Mouse (Mus musculus) embryonic facial prominence, embryonic 13.5 days (tissue): ENCODE data around the gene Zfp217. TPM values are rescaled to one million over a fixed set of nuclear protein-coding genes. Genes with fewer than 3 reads are reported as not detected.

Experiments used
- ATAC-seq: fragments of 200-750 bp; cut with Nextera tagmentation; 2 replicates; pipeline ENCODE4 v1.8.0; 2017; ENCODE audit warnings: low read depth; ENCODE audit not compliant: insufficient number of reproducible peaks, insufficient read depth, low FRiP score, low TSS enrichment
- H3K27ac ChIP-seq: fragments of 300-500 bp; sonication (generic); 2 replicates; pipeline ENCODE4 v1.5.1; 2015; ENCODE audit warnings: moderate library complexity, mild to moderate bottlenecking, inconsistent platforms
- H3K27me3 ChIP-seq: fragments of 300-500 bp; sonication (generic); 2 replicates; pipeline ENCODE4 v1.6.1; 2015; ENCODE audit warnings: mild to moderate bottlenecking, inconsistent platforms
- H3K36me3 ChIP-seq: fragments of 300-500 bp; sonication (generic); 2 replicates; pipeline ENCODE4 v1.6.1; 2015; ENCODE audit warnings: mild to moderate bottlenecking, inconsistent platforms
- H3K4me1 ChIP-seq: fragments of 300-500 bp; sonication (generic); 2 replicates; pipeline ENCODE4 v1.6.1; 2015; ENCODE audit warnings: inconsistent platforms
- H3K4me2 ChIP-seq: fragments of 300-500 bp; sonication (generic); 2 replicates; pipeline ENCODE4 v1.6.1; 2015; ENCODE audit warnings: moderate library complexity, mild to moderate bottlenecking, inconsistent platforms
- H3K4me3 ChIP-seq: fragments of 300-500 bp; sonication (generic); 2 replicates; pipeline ENCODE4 v1.5.1; 2015; ENCODE audit warnings: mild to moderate bottlenecking, inconsistent platforms
- H3K9ac ChIP-seq: fragments of 300-500 bp; sonication (generic); 2 replicates; pipeline ENCODE4 v1.6.1; 2015; ENCODE audit warnings: mild to moderate bottlenecking, inconsistent platforms
- H3K9me3 ChIP-seq: fragments of 300-500 bp; sonication (generic); 2 replicates; pipeline ENCODE4 v1.6.1; 2016; ENCODE audit warnings: inconsistent platforms
- WGBS: fragments of 180-500 bp; shearing (Covaris S2); methylation state at CpG from one replicate; pipeline ENCODE4 v1.1.7; 2015; ENCODE audit warnings: mixed read lengths; 5-methylcytosine and 5-hydroxymethylcytosine counted together
- polyA plus RNA-seq: library from polyadenylated mRNA; unstranded; fragments of >200 nt; fragmentation: Nextera tagmentation; extraction: Ambion mirVana; gene quantifications from 2 replicates; pipeline ENCODE4 v1.2.1, GENCODE M21; 2015

Zfp217 gene
- polyA plus RNA-seq, 1 experiment from 2014 or later, result 4.7 TPM

DNA sequence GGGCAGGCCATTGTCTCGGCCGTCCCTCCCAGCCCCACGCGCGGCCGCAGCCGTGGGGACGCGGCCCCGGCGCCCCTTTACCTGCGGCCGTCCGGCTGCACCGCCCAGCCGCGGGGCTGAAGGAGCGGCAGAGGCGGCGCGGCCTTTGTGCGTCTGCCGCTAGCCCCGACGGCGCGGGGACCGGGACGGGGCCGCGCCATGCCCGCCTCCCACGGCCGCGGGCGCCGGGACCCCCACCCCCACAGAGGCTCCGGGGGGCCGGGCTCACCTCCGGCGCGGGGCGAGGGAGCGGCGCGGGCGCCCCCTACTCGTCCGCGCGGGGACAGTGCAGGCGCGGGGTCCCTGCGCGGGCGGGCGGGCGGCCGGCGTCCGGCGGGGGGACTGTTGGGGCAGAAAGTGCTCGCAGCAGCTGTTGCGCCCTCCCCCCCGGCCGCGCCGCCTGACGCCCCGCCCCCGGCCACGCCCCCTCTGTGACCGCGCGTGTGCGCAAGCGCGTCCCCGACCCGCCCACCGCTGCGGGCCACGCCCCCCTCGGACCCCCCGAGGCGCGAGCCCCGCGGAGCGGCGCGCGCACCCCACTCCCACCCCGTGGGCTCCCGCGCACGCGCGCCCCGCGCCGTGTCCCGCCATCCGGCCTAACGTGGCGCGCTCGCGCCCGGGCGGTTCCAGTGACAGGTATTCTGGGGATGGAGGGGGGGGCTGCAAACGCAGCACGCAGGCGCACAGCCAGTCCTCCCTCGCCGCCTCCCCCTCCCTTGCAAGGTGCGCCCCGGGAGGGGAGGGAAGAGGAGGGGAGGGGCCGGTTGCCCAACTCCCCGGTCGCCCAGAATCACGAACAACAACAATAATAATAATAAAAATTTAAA is 16.9 kb downstream of the Zfp217 start:
- Histone ChIP-seq H3K4me2 (peak overlapping the region; percentile 73), H3K4me1 (peaks cover 54% of the 10 kb centered on the region), H3K4me3 (peak overlapping the region; percentile 89), H3K27ac (peak overlapping the region; percentile 96), H3K9me3 (no peaks in the 10 kb centered on the region), H3K9ac (peak overlapping the region; percentile 98), H3K36me3 (no peaks in the 10 kb centered on the region), H3K27me3 (no peaks in the 10 kb centered on the region)
- 1% methylated on average over 57 of the region's 122 CpGs for WGBS
- peak; percentile 90 for ATAC-seq

DNA sequence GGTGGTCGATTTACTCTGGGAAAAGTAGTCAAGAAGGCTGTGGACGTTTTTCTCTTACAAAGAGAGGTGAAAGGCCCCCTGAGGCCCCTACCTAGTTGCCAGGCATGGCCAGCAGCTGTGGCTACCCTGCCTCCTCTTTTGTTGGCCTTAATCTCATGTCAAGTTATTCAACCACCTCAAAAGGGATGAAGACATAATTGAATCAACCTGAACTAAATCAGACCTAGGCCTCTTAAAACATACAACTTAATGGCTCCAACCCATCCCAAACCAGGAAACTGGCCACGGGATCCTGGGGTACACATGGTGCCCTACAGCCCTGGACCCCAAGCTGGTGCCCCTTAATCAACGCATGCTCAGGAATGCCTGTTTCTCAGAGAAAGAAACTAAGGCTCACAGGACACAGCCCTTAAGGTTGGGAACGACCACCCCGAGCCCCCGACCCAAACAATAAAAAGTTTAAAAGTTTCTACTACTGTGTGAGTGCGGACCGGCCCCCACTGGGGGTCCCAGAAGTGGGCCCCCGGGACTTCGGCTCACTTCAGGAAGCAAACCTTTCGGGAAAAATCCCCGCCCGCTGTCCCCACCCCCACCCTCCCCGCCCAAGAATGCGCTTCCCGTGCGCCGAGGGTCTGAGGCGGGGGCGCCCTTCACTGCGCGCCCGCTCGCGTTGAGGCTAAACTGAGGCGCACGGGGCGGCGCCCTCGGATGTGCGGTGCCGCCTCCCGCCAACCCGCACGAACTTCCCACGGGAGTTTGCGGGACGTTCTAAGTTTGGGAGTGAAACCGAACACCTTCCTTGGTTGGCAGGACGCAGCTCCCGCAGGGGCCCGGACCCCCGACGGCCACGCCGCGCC is 17.8 kb downstream of the Zfp217 start:
- H3K9ac ChIP-seq, result peak overlapping the region; percentile 98
- no peaks in the 10 kb centered on the region for H3K27me3 ChIP-seq
- peak overlapping the region; percentile 89 for H3K4me3 ChIP-seq
- no peaks in the 10 kb centered on the region for H3K36me3 ChIP-seq
- no peaks in the 10 kb centered on the region for H3K9me3 ChIP-seq
- peak overlapping the region; percentile 96 for H3K27ac ChIP-seq
- under 1% methylated on average over 46 of the region's 48 CpGs for WGBS
- peak; percentile 29 for ATAC-seq
- H3K4me2 ChIP-seq, result peak overlapping the region; percentile 73
- H3K4me1 ChIP-seq, result peaks cover 63% of the 10 kb centered on the region

DNA sequence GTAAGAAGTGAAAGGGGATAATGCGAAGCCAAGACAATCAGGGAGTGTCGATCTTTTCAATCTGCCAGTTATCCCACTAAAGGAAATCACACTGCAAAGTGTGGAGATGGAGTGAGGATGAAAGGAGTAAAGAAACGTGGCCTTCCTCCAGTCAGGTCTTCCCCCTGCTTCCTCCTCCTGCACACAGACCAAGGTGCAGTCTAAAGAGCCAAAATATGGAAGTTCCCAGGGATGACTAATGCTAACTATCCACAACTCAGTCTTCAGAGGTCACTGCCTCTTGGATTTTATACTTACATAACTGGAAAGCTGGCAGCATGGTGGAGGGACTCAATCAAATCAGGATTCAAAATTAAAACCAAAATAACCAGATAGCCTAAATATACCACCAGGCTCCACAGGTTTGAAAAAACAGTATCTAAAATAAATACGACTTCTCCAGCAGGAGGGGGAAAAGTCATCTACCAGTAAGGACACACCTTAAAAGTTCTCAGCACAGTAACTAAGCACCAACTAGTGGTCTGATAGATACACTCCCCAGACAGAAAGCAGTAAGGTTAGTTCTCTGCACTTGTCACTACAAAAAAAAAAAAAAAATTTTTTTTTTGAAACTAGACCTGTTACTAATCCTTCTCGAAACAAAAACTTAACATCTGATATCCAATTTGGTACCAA is 18.5 kb downstream of the Zfp217 start:
- Histone ChIP-seq H3K36me3 (no peaks in the 10 kb centered on the region), H3K27me3 (no peaks in the 10 kb centered on the region), H3K4me3 (peak overlapping the region; percentile 89), H3K4me2 (peak overlapping the region; percentile 73), H3K9me3 (no peaks in the 10 kb centered on the region), H3K27ac (peak overlapping the region; percentile 96), H3K9ac (peak overlapping the region; percentile 98), H3K4me1 (peaks cover 62% of the 10 kb centered on the region)
- ATAC-seq, result no peak
- 16% methylated on average over 5 of the region's 5 CpGs for WGBS

DNA sequence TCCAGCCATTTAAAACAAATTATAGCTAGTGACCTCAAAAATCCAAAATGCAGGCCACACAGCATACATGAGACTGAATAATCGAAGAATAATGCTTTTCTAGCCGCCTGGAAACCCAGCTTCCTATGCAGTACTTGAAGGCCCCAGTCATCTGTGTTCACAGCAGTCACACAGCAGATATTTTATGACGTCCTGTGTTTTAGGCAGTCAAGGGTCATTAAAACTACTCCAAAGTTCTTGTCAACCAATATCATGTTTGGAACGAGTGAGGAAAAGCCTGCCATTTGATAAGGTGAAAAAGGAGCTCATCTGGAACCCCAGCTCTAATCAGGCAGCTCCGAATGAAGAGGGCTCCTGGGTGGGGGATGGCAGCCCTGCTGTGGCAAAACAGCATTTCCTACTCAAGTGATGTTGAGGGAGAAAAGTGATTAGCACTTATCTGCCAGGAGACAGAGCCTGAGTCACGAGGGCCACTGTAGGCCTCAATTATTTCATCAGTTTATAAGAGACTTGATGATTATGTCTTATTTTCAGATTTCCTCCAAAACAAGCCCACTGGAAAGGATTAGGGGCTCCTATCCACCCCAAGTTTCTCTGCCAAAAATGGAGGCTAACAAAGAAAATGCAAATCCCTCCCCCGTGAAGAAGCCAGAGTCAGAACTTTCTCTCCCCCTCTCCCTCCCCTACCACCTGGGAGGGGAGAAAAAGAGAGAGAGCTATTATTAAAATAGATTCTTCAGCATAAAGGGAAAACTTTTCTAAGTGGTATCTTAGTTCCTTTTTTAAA is 19.2 kb downstream of the Zfp217 start:
- H3K27ac ChIP-seq, result peak overlapping the region; percentile 96
- WGBS, result 16% methylated on average over 7 of the region's 7 CpGs
- H3K9ac ChIP-seq, result peak overlapping the region; percentile 59
- H3K4me2 ChIP-seq, result peak overlapping the region; percentile 73
- ATAC-seq, result no peak
- no peaks in the 10 kb centered on the region for H3K27me3 ChIP-seq
- H3K36me3 ChIP-seq, result no peaks in the 10 kb centered on the region
- H3K9me3 ChIP-seq, result no peaks in the 10 kb centered on the region
- H3K4me1 ChIP-seq, result peaks cover 57% of the 10 kb centered on the region
- H3K4me3 ChIP-seq, result peak overlapping the region; percentile 89

DNA sequence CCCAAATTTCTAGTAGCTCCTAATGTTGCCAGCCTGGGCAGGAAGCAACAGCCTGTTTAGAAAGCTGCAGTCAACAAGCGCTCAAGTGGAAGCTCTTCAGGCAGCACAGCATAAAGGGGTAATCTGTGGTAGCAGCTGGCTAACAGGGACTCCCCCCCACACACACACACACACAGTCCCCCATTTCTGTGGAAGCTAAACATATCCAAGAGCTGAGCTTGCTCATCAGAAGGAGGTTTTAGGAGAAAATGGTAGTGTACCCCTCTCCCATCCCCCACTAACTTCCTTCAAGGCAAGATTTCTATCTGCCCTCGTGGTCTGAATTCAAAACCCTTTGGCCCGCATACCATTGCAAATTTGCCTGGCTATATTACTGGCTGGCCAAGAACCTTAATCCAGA is 20.4 kb downstream of the Zfp217 start:
- peak overlapping the region; percentile 73 for H3K4me2 ChIP-seq
- H3K4me1 ChIP-seq, result peaks cover 52% of the 10 kb centered on the region
- H3K4me3 ChIP-seq, result no peak overlapping the region
- H3K27me3 ChIP-seq, result no peaks in the 10 kb centered on the region
- no peaks in the 10 kb centered on the region for H3K9me3 ChIP-seq
- H3K9ac ChIP-seq, result 0 out of 2 replicates have a peak overlapping the region, but pooled peaks have one; percentile 41
- 39% methylated on average over 3 of the region's 3 CpGs for WGBS
- H3K27ac ChIP-seq, result peak overlapping the region; percentile 23; the same call in 1 of the 2 replicates
- ATAC-seq, result no peak
- peaks cover 5% of the 10 kb centered on the region for H3K36me3 ChIP-seq

DNA sequence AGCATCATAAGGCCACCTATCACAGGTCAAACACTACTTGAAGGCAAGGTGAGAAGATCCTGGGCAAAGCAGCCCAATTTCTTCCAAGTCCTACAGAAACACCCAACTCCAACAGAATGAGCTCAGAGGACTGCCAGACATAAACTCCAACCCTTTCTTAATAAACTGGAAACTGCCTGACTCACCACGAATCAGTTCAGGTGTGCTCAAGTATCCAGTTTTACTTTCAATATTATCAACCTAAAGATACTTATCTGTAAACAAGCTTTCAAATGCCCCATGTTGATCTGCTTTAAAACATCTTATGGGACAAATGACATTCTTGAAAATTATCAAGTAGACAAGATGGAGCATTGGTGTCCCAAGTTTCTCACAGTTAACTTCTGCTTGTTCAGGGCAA is 21.6 kb downstream of the Zfp217 start:
- no peak overlapping the region for H3K4me3 ChIP-seq
- ATAC-seq, result no peak
- no peaks in the 10 kb centered on the region for H3K9me3 ChIP-seq
- no peaks in the 10 kb centered on the region for H3K27me3 ChIP-seq
- H3K4me2 ChIP-seq, result no peak overlapping the region
- peaks cover 46% of the 10 kb centered on the region for H3K4me1 ChIP-seq
- H3K27ac ChIP-seq, result no peak overlapping the region
- H3K36me3 ChIP-seq, result peaks cover 14% of the 10 kb centered on the region
- H3K9ac ChIP-seq, result no peak overlapping the region
- 70% methylated on average over 1 of the region's 1 CpGs for WGBS

DNA sequence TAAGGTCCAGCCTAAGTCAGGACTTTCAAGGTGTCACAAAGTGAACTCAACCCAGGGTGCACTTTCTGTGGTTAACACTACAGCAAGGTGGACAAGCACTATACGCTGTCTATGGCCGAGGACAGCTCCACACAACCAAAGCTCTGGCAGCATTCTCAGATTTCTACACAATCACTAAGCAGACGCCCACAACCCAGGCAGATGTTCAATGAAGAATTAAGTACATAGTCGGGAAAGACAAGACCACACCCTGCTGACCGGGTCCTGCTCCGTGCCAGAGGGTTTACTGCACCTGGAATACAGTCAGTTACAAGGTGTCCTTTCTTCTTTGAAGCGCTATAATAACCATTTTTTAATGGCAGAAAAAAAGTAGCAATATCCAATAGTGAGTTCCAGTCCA is 25.7 kb downstream of the Zfp217 start:
- 84% methylated on average over 7 of the region's 7 CpGs for WGBS
- Histone ChIP-seq H3K4me2 (no peak overlapping the region), H3K27ac (no peak overlapping the region), H3K9ac (no peak overlapping the region), H3K4me1 (peaks cover 37% of the 10 kb centered on the region), H3K27me3 (no peaks in the 10 kb centered on the region), H3K9me3 (no peaks in the 10 kb centered on the region), H3K4me3 (no peak overlapping the region), H3K36me3 (peaks cover 53% of the 10 kb centered on the region)
- no peak for ATAC-seq

DNA sequence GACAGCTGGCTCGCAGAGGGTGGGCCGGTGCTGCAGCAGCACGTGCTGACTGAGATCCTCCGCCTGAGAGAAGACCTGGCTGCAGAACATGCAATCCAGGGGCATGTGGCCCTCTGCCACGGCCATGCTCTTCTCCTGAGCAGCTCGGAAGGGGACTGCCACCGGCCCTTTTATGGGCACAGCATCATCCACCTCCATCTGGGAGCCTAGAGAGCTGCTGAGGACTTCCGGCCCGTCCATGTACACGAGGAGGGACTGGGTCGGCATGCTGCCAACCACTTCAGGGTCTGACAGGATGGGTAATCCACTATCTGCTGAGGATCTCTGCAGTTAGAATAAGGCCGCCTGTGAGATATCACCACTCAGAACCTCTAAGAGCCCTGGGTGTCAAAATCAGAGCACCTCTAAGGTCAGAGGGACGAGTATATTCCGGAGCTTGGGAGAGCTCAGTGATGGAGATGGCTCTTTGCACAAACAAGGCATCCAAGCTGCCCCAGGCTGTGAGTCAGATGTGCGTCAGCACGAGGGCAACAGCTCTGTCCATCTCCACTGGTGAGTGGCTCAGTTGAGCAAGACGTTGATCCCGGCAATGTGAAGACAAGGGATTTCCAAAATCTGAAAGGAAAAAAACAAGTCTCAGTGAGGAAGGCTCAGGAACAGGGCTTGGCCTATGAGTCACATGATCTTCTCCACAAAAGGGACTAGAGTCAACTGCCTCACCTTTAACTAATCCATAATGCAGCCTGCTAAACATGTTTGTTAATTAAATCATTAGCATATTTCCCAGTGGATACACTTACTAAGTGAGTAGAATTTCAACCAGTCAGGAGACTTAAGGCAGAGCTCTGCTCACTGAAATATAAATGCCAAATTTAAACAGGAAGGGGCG is 27.5 kb downstream of the Zfp217 start:
- WGBS, result 90% methylated on average over 19 of the region's 19 CpGs
- H3K4me3 ChIP-seq, result no peak overlapping the region
- H3K9ac ChIP-seq, result no peak overlapping the region
- H3K4me2 ChIP-seq, result no peak overlapping the region
- no peak for ATAC-seq
- H3K27ac ChIP-seq, result no peak overlapping the region
- H3K27me3 ChIP-seq, result no peaks in the 10 kb centered on the region
- H3K36me3 ChIP-seq, result peaks cover 59% of the 10 kb centered on the region
- H3K9me3 ChIP-seq, result no peaks in the 10 kb centered on the region
- peaks cover 25% of the 10 kb centered on the region for H3K4me1 ChIP-seq

DNA sequence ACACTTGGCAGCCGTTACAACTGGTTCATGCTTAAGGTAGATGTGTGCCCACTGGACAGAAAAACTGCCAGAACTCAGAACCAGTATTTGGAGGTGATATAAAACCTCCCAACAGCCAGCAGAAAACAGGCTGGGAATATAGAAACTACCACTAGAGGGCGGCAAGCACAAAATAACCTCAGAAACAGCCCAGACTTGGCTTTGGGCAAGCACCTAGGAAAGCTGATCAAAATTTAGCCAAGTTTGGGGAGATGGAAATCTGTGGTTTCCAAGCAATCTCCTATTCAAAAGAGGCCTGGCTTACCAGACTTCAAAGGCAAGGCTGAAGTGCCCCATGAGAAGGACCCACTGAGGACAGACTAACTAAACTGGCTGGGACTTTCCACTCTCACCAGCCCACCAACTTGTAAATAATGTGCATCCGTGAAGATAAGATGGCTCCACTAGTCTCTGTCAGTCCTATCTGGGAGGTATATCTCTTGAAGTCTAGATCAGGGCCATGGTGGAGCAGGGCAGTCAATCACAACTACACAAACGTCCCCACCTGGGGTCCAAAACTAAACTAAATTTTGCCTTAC is 31.1 kb downstream of the Zfp217 start:
- Histone ChIP-seq H3K27me3 (no peaks in the 10 kb centered on the region), H3K36me3 (peaks cover 83% of the 10 kb centered on the region), H3K9ac (no peak overlapping the region), H3K4me3 (no peak overlapping the region), H3K4me1 (peaks cover 20% of the 10 kb centered on the region), H3K4me2 (no peak overlapping the region), H3K27ac (peak overlapping the region; percentile 2; the same call in 1 of the 2 replicates), H3K9me3 (no peaks in the 10 kb centered on the region)
- 50% methylated on average over 4 of the region's 4 CpGs for WGBS
- no peak for ATAC-seq

DNA sequence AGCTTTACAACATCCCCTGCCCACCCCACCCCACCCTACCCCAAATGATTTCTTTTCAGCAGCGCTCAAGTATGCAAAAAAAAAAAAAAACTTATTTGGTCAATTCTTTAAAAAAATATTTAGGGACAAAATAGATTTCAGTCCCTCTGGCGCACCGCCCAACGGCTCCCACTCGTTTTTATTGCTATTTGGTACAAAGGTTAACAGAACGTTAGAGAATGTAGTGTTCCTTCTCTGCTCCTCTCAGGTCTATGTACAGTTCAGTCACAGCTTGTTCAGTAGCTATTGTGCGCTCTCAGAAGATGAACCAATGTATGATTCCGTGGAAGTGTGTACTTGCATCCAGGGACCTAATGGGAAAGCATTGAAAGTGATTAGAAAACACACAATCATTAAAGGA is 37.6 kb downstream of the Zfp217 start:
- H3K9ac ChIP-seq, result no peak overlapping the region
- WGBS, result 86% methylated on average over 8 of the region's 8 CpGs
- H3K4me1 ChIP-seq, result peaks cover 10% of the 10 kb centered on the region; the same call in 1 of the 2 replicates
- no peak for ATAC-seq
- peaks cover 78% of the 10 kb centered on the region for H3K36me3 ChIP-seq
- no peak overlapping the region for H3K27ac ChIP-seq
- H3K9me3 ChIP-seq, result no peaks in the 10 kb centered on the region
- no peak overlapping the region for H3K4me3 ChIP-seq
- no peak overlapping the region for H3K4me2 ChIP-seq
- no peaks in the 10 kb centered on the region for H3K27me3 ChIP-seq
